Mouse (Mus musculus) CH12.LX (cell line): ENCODE data around the gene Camkk1. TPM values are rescaled to one million over a fixed set of nuclear protein-coding genes. Genes with fewer than 3 reads are reported as not detected.

Source experiments
- DNase-seq: peaks from one replicate; pipeline ENCODE4 v3.0.0-alpha.2; 2013; ENCODE audit errors: extremely low read depth
- H3K27ac ChIP-seq: 2 replicates; pipeline ENCODE4 v1.5.1; 2012; ENCODE audit warnings: low read depth, mild to moderate bottlenecking, control low read depth, moderate library complexity; ENCODE audit not compliant: insufficient read depth
- H3K27me3 ChIP-seq: replicated peaks from 2 replicates; pipeline ENCODE3; 2012; ENCODE audit warnings: inconsistent platforms
- H3K36me3 ChIP-seq, 2 experiments: replicated peaks in 1 of 2; 2 replicates each; pipeline versions ENCODE3 to v1.6.1; 2012; ENCODE audit warnings: inconsistent platforms in 1 of 2, low read length in 1 of 2, mild to moderate bottlenecking in 1 of 2, mixed read lengths in 1 of 2, moderate library complexity in 1 of 2; ENCODE audit not compliant: control insufficient read depth in 1 of 2, insufficient read depth in 1 of 2
- H3K4me1 ChIP-seq, 2 experiments: 2 replicates each; pipeline ENCODE4 v1.6.1; 2012; ENCODE audit warnings: inconsistent platforms in 1 of 2, moderate library complexity in 1 of 2; ENCODE audit not compliant: insufficient read depth in 2 of 2, control insufficient read depth in 1 of 2
- H3K4me2 ChIP-seq: 2 replicates; pipeline ENCODE4 v1.6.1; 2012; ENCODE audit warnings: low read depth, mild to moderate bottlenecking, control low read depth; ENCODE audit not compliant: poor library complexity, insufficient read depth, severe bottlenecking
- H3K4me3 ChIP-seq, 3 experiments: fragments of 150-350 bp in 1 of 3; sonication (generic) in 1 of 3; replicated peaks in 1 of 3; 2 replicates each; pipeline versions ENCODE3 to v1.5.1; 2011 to 2012; ENCODE audit warnings: low read depth in 2 of 3, low read length in 2 of 3, mild to moderate bottlenecking in 2 of 3, moderate library complexity in 2 of 3, control low read depth in 1 of 3, improper control_type of control experiment in 1 of 3, inconsistent platforms in 1 of 3, mixed read lengths in 1 of 3; ENCODE audit not compliant: poor library complexity in 1 of 3
- H3K79me2 ChIP-seq: replicated peaks from 2 replicates; pipeline ENCODE4 v1.6.1; 2012; ENCODE audit warnings: mild to moderate bottlenecking, moderate library complexity; ENCODE audit not compliant: control insufficient read depth, poor library complexity, insufficient read depth, severe bottlenecking; ENCODE audit errors: extremely low read depth
- H3K9ac ChIP-seq: 2 replicates; pipeline ENCODE4 v1.6.1; 2012; ENCODE audit warnings: low read depth, mild to moderate bottlenecking, control low read depth, moderate library complexity; ENCODE audit not compliant: insufficient read depth
- H3K9me3 ChIP-seq: replicated peaks from 2 replicates; pipeline ENCODE3; 2012; ENCODE audit warnings: low read length, inconsistent platforms, mixed read lengths
- BHLHE40 ChIP-seq: IDR thresholded peaks from 2 replicates; pipeline ENCODE4 v1.6.1; 2011; ENCODE audit warnings: mild to moderate bottlenecking, low read depth, low read length, improper control_type of control experiment
- CHD1 ChIP-seq: IDR thresholded peaks from 2 replicates; pipeline ENCODE4 v1.6.1; 2012; ENCODE audit warnings: low read depth, low read length, improper control_type of control experiment, inconsistent platforms
- CHD2 ChIP-seq: IDR thresholded peaks from 2 replicates; pipeline ENCODE4 v1.6.1; 2011; ENCODE audit warnings: low read length, improper control_type of control experiment
- CTCF ChIP-seq, 2 experiments: IDR thresholded peaks in 1 of 2; conservative IDR thresholded peaks in 1 of 2; 2 replicates each; pipeline ENCODE4 v1.5.1; 2011 to 2012; ENCODE audit warnings: low read depth in 2 of 2, low read length in 2 of 2, improper control_type of control experiment in 1 of 2, inconsistent platforms in 1 of 2, mild to moderate bottlenecking in 1 of 2, moderate library complexity in 1 of 2
- E2F4 ChIP-seq: IDR thresholded peaks from 2 replicates; pipeline ENCODE4 v1.6.1; 2011; ENCODE audit warnings: low read depth, low read length, improper control_type of control experiment; ENCODE audit not compliant: insufficient replicate concordance
- EP300 ChIP-seq: IDR thresholded peaks from 2 replicates; pipeline ENCODE4 v1.6.1; 2011; ENCODE audit warnings: low read length, improper control_type of control experiment
- ETS1 ChIP-seq: conservative IDR thresholded peaks from 2 replicates; pipeline ENCODE4 v1.6.1; 2012; ENCODE audit warnings: low read depth, mild to moderate bottlenecking, inconsistent platforms, low read length, improper control_type of control experiment, moderate library complexity
- IRF4 ChIP-seq: IDR thresholded peaks from 2 replicates; pipeline ENCODE4 v1.6.1; 2014; ENCODE audit warnings: low read depth, mild to moderate bottlenecking, inconsistent platforms, low read length, improper control_type of control experiment
- JUN ChIP-seq: IDR thresholded peaks from 2 replicates; pipeline ENCODE4 v1.6.1; 2011; ENCODE audit warnings: low read depth, mild to moderate bottlenecking, low read length, improper control_type of control experiment, moderate library complexity; ENCODE audit not compliant: insufficient read depth
- JUND ChIP-seq: conservative IDR thresholded peaks from 2 replicates; pipeline ENCODE4 v1.6.1; 2011; ENCODE audit warnings: low read depth, low read length, improper control_type of control experiment
- MAX ChIP-seq: IDR thresholded peaks from 2 replicates; pipeline ENCODE4 v1.6.1; 2011; ENCODE audit warnings: low read length, improper control_type of control experiment
- MEF2A ChIP-seq: IDR thresholded peaks from 2 replicates; pipeline ENCODE4 v1.6.1; 2014; ENCODE audit warnings: low read depth, mild to moderate bottlenecking, inconsistent platforms, low read length, improper control_type of control experiment, borderline replicate concordance
- MYC ChIP-seq: IDR thresholded peaks from 2 replicates; pipeline ENCODE4 v1.6.1; 2011; ENCODE audit warnings: low read depth, mild to moderate bottlenecking, improper control_type of control experiment, low read length
- NELFE ChIP-seq: IDR thresholded peaks from 2 replicates; pipeline ENCODE4 v1.6.1; 2011; ENCODE audit warnings: low read depth, low read length, improper control_type of control experiment
- NRF1 ChIP-seq: IDR thresholded peaks from 2 replicates; pipeline ENCODE4 v1.6.1; 2014; ENCODE audit warnings: low read depth, mild to moderate bottlenecking, inconsistent platforms, low read length, improper control_type of control experiment, moderate library complexity
- POLR2A ChIP-seq: IDR thresholded peaks from 2 replicates; pipeline ENCODE4 v1.6.1; 2011; ENCODE audit warnings: low read depth, mild to moderate bottlenecking, improper control_type of control experiment, low read length
- POLR2AphosphoS2 ChIP-seq: IDR thresholded peaks from 2 replicates; pipeline ENCODE4 v1.6.1; 2011; ENCODE audit warnings: low read depth, low read length, improper control_type of control experiment
- RAD21 ChIP-seq: IDR thresholded peaks from 2 replicates; pipeline ENCODE4 v1.6.1; 2011; ENCODE audit warnings: low read depth, mild to moderate bottlenecking, low read length, improper control_type of control experiment, moderate library complexity
- SIN3A ChIP-seq: IDR thresholded peaks from 2 replicates; pipeline ENCODE4 v1.6.1; 2012; ENCODE audit warnings: low read length, improper control_type of control experiment, inconsistent platforms
- SMC3 ChIP-seq: IDR thresholded peaks from 2 replicates; pipeline ENCODE4 v1.6.1; 2011; ENCODE audit warnings: low read depth, low read length, improper control_type of control experiment
- TBP ChIP-seq: conservative IDR thresholded peaks from 2 replicates; pipeline ENCODE4 v1.6.1; 2011; ENCODE audit warnings: low read depth, low read length, improper control_type of control experiment
- UBTF ChIP-seq: IDR thresholded peaks from 2 replicates; pipeline ENCODE4 v1.6.1; 2012; ENCODE audit warnings: low read depth, mild to moderate bottlenecking, inconsistent platforms, low read length, improper control_type of control experiment, moderate library complexity
- USF1 ChIP-seq: IDR thresholded peaks from 2 replicates; pipeline ENCODE4 v1.6.1; 2014; ENCODE audit warnings: low read depth, mild to moderate bottlenecking, inconsistent platforms, low read length, improper control_type of control experiment
- ZC3H11A ChIP-seq: IDR thresholded peaks from 2 replicates; pipeline ENCODE4 v1.6.1; 2012; ENCODE audit warnings: low read depth, mild to moderate bottlenecking, inconsistent platforms, low read length, improper control_type of control experiment
- ZKSCAN1 ChIP-seq: IDR thresholded peaks from 2 replicates; pipeline ENCODE4 v1.6.1; 2012; ENCODE audit warnings: low read depth, inconsistent platforms, low read length, improper control_type of control experiment, borderline replicate concordance
- ZNF384 ChIP-seq: IDR thresholded peaks from 2 replicates; pipeline ENCODE4 v1.6.1; 2012; ENCODE audit warnings: low read depth, low read length, improper control_type of control experiment, inconsistent platforms
- dilution Hi-C: fragments of 300-500 bp; cut with MboI; formaldehyde crosslinking; loops from 2 replicates; pipeline ENCODE4 v1.14.3; 2020; ENCODE audit warnings: low sequenced_read_pairs; ENCODE audit not compliant: extremely low pct_unique_long_range_greater_than_20kb, extremely low pct_ligation_motif_present
- in situ Hi-C: fragments of 300-500 bp; cut with MboI; formaldehyde crosslinking; loops from 3 replicates; pipeline ENCODE4 v1.14.3; 2019; ENCODE audit warnings: low sequenced_read_pairs, low pct_ligation_motif_present, low pct_unique_long_range_greater_than_20kb, mixed read lengths
- polyA plus RNA-seq: library from polyadenylated mRNA; unstranded; fragments of >175 nt; gene quantifications from 2 replicates; pipeline ENCODE4 v1.2.1, GENCODE M21; 2012; ENCODE audit warnings: low read depth; ENCODE audit not compliant: insufficient read length
- total RNA-seq, 2 experiments: library from RNA; depleted of rRNA; stranded (reverse); fragments of 300-350 nt in 1 of 2; fragments of >200 nt in 1 of 2; gene quantifications; 2 replicates each; pipeline ENCODE4 v1.2.3; 2012 to 2014

Camkk1 gene
- total and polyA plus RNA-seq, 3 experiments: 5.0 to 9.1 (median 5.1) TPM

GRCm38 (mm10) chr11:72998771-72999170 lies 20.0 kb upstream of the Camkk1 start, which contains the start of gene P2rx1 (continued):
- peak; percentile 66; the same call in 1 of the 2 replicates for TF ChIP-seq TBP
- TF ChIP-seq E2F4: no peak
- TF ChIP-seq CTCF (conservative IDR thresholded peaks at IDR 0.05 in 1 of 2, IDR thresholded peaks at IDR 0.05 in 1 of 2; ENCODE audit: low read depth in 2 of 2, low read length in 2 of 2): peak in 1 of 2 experiments; percentile 46; a peak in 2 of 4 replicates
- TF ChIP-seq NRF1: 0 out of 2 replicates have a peak, but pooled peaks have one; percentile 33
- no peak for TF ChIP-seq ZNF384
- TF ChIP-seq ZKSCAN1: no peak
- no peak for TF ChIP-seq CHD1
- no peak for TF ChIP-seq MYC
- TF ChIP-seq CHD2: peak; percentile 70
- TF ChIP-seq JUND: no peak
- TF ChIP-seq EP300: peak; percentile 59; the same call in 1 of the 2 replicates
- TF ChIP-seq ETS1: peak; percentile 61
- TF ChIP-seq, all 38 proteins: peak for 19

- peak overlapping the region in 1 of 3 experiments; percentile 51 for H3K4me3 ChIP-seq
- peak; percentile 89 for DNase-seq
- in situ Hi-C loops: loop anchor here (10.0 to 25.0 kb wide), 2 partner anchors 426 to 564 kb away; partner anchors contain the start of genes Ggt6 and Mybbp1a
- peaks cover 3% of the 10 kb centered on the region for H3K9me3 ChIP-seq
- peak overlapping the region; percentile 45; the same call in 1 of the 2 replicates for H3K4me2 ChIP-seq
- H3K4me1 ChIP-seq: peaks cover 30 to 68% of the 10 kb centered on the region in 2 experiments
- H3K36me3 ChIP-seq: peaks cover 0 to 31% of the 10 kb centered on the region in 2 experiments
- H3K9ac ChIP-seq: peak overlapping the region; percentile 3; the same call in 1 of the 2 replicates
- no peaks in the 10 kb centered on the region for H3K79me2 ChIP-seq
- TF ChIP-seq MYC (0 out of 2 replicates have a peak, but pooled peaks have one; percentile 36), CHD1 (no peak), IRF4 (peak; percentile 59), POLR2A (0 out of 2 replicates have a peak, but pooled peaks have one; percentile 25), POLR2AphosphoS2 (no peak), ETS1 (0 out of 2 replicates have a peak, but pooled peaks have one; percentile 21), RAD21 (peak; percentile 100), ZNF384 (no peak), SMC3 (peak; percentile 99), E2F4 (no peak), NELFE (peak; percentile 20; the same call in 1 of the 2 replicates), CTCF (conservative IDR thresholded peaks at IDR 0.05 in 1 of 2, IDR thresholded peaks at IDR 0.05 in 1 of 2; ENCODE audit: low read depth in 2 of 2, low read length in 2 of 2) (peak; percentile 97 to 99), MAX (peak; percentile 54; the same call in 1 of the 2 replicates), USF1 (no peak), NRF1 (peak; percentile 43; the same call in 1 of the 2 replicates), JUN (no peak), MEF2A (peak; percentile 37; the same call in 1 of the 2 replicates), SIN3A (0 out of 2 replicates have a peak, but pooled peaks have one; percentile 68), BHLHE40 (no peak), ZC3H11A (peak; percentile 98), JUND (peak; percentile 51; the same call in 1 of the 2 replicates), UBTF (0 out of 2 replicates have a peak, but pooled peaks have one; percentile 43)
- dilution Hi-C loops: no loop called here
- no peak overlapping the region for H3K27ac ChIP-seq
- H3K27me3 ChIP-seq: no peaks in the 10 kb centered on the region
Measured at GRCm38 (mm10) chr11:73001029-73001428, 17.8 kb upstream of the Camkk1 start.
